Mouse (Mus musculus): ENCODE measurements at regions not wholly inside any gene's neighbourhood (a gene's known extent, or its start where the extent isn't known, plus 50 kb on each side); places are given as distances from the start of the nearest gene placed in this dataset.
"Not testable (repeated sequence)": the region's sequence is repeated elsewhere in the genome, so short reads cannot be mapped to it uniquely, and the experiment has no call there.

GRCm38 (mm10) chr2:116444163-116444562 is 378.5 kb upstream of the Meis2 start:
- no peak for DNase-seq

- DNase-seq = no peak
Observed at GRCm38 (mm10) chr2:116440252-116440651, 374.6 kb upstream of the Meis2 start.

- no peak for DNase-seq
Observed at GRCm38 (mm10) chr2:116433481-116433880, 367.8 kb upstream of the Meis2 start.

DNA sequence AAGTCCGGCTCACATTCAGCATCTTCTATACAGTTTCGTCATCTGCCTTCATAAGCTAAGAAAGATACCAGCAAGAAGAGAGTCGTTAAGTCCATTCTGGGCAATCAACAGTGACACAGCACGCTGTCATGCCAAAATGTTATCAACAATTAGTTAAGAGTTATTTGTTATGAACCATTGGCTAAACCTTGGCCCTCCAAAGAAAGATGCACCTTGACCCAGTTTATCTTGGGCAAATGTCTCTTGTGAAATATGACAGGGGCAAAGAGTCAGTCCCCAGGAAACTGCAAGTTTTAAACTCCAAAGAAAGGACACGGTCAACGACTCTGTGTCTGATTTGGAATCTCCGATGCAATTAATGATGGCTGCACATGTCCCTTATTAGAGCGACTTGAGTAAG is 358.5 kb upstream of the Meis2 start:
- no peak for DNase-seq

GRCm38 (mm10) chr2:116417428-116418195 is 352.0 kb upstream of the Meis2 start:
- DNase-seq = no peak

DNA sequence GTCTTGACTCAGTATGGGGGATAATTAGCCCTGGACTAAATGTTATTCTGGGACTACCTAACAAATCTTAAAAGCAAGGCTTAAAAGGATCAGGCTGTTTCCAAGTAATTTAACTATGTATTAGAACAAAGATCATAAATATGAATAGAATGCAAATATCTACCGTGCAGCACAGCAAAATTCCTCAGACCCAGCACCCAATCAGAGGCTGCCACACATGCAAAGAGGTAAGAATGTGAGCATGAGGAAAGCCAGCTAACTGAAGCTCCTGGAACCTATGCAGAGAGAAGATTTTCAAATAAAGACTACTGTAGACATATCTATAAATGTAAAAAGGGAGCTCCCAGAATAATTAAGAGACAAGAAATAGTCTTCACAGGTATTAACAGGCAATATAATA is 350.1 kb upstream of the Meis2 start:
- DNase-seq = no peak

- no peak for DNase-seq
Observed at GRCm38 (mm10) chr2:116402113-116402512, 336.5 kb upstream of the Meis2 start.

GRCm38 (mm10) chr2:116399966-116400365 is 334.3 kb upstream of the Meis2 start:
- no peak for DNase-seq

DNA sequence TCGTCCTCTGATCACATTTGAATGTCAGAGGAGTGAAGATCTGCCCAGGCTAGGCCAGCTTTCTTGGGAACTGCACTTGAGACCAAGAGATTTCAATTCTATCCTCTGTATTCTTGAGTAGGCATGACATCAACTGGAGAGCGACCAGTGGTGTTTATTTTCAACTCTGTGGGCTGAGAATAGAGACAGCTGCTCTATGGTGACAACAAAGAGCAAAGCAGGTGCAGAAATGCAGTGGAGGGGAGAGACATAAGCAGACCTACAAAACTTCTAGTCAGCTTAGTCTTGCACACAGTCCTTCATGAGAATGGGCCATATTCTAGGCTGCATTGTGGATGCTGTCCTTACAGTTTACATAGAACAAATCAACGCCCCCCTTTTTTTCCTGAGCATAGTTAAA is 303.2 kb upstream of the Meis2 start:
- DNase-seq = no peak

- DNase-seq = no peak
Observed at GRCm38 (mm10) chr2:116364136-116364535, 298.5 kb upstream of the Meis2 start.

DNA sequence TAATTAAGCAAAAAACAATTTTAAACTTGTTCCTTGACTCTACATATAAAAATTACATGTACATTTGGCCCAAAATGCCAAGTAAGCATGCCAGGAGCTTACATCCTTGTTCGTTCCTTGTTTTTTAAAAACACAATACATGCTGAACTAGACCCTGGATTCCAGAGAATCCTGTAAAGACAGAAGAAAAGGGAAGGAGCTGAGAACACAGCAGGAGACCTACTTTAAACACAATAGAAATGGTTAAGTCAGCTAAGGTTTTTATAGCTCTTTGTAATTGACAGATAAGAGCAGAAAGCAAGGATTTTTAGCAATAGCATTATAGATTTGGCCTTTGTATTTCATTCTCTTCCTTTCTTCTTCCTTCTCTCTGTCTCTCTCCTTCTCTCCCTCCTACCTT is 292.5 kb upstream of the Meis2 start:
- DNase-seq = no peak

- no peak for DNase-seq
Observed at GRCm38 (mm10) chr2:116348530-116348914, 282.9 kb upstream of the Meis2 start.

DNA sequence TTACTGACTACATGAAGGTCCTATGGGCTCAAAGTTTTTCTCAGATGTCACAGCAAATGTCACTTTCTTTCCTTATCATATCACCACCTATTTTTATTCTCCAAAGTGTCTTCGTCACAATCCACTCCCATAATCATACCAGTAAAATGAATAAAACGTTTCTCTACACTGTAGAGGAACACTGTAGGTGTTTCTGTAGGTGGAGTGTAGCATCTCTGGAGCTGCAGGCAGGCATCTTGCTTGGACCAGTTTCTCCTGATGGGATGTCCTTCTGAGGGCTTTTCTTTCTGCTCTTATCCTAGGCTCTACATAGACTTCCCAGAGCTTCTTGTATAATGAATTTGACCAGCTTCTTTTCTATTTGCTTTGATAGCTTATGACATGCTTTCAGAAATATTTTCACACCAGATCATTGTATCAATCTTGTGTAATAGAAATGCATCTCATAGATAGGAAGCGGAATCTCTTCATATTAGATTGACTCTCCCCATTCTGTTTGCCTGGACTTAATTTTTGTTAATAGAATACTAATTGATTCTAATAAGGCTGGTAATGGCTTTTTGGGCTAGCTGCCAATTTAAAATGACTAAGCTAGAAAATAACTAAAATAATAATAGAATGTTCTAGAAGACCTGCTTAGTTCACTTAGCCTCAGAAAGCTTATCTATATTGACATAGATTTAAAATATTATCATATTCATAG is 282.3 kb upstream of the Meis2 start:
- DNase-seq = no peak

- DNase-seq = no peak
Observed at GRCm38 (mm10) chr2:116331801-116332200, 266.2 kb upstream of the Meis2 start.

- no peak for DNase-seq
Observed at GRCm38 (mm10) chr2:116322039-116322770, 256.6 kb upstream of the Meis2 start.

DNA sequence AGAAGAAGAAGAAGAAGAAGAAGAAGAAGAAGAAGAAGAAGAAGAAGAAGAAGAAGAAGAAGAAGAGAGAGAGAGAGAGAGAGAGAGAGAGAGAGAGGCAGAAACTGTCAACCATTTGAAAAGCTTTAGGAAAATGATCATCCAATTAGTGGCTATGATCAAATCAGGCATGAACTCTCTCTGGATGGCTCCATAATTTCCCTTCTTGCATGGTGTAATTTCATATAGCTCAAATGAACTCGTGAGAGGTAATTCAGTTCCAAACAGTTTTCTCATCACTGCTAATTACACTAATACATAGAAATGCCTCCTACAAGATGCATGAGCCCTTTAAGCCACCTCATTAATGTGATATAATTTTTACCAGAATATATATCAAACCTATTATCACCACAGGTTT is 233.9 kb upstream of the Meis2 start:
- DNase-seq = no peak

- DNase-seq = no peak
Observed at GRCm38 (mm10) chr2:116289886-116290285, 224.2 kb upstream of the Meis2 start.

DNA sequence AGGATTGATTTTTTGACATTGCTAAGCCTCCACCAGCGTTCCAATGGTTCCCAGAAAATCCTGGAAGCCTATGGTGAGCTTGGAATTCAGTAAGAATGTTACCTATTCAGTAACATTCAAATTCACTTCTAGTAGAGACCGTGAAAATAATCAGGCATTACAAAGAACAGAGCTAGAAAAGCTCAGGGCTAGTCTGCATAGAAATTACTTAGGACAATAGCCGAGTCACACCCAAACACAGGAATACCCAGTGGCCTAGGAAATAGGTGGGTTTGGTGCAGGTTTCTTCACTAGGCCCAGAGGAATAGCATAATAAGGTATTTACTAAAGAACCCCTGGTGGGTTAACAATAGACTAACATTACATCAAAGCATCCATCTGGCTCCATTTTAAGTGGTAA is 177.6 kb upstream of the Meis2 start:
- not testable (repeated sequence) for DNase-seq

- DNase-seq = no peak
Observed at GRCm38 (mm10) chr2:116236731-116237130, 171.1 kb upstream of the Meis2 start.

DNA sequence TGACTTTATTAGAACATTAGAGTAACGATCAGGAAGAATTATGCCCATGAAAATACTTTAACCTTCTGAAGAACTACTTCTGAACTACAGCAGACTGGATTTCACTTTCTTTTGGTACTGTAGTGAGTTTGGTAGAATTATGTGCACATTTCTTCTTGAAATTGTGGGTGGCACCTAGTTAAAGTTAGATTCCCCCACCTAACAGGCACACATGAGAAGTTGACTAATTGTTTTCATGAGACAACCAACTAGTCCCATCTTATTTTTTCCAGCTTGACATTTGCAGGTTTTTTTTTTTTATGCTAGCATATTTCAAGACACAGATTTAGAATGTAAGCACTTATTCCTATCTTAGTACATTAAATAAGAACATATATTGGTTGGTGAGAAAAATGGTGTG is 167.2 kb upstream of the Meis2 start:
- DNase-seq = no peak

GRCm38 (mm10) chr2:116216418-116216817 is 150.8 kb upstream of the Meis2 start:
- peak; percentile 35 for DNase-seq

DNA sequence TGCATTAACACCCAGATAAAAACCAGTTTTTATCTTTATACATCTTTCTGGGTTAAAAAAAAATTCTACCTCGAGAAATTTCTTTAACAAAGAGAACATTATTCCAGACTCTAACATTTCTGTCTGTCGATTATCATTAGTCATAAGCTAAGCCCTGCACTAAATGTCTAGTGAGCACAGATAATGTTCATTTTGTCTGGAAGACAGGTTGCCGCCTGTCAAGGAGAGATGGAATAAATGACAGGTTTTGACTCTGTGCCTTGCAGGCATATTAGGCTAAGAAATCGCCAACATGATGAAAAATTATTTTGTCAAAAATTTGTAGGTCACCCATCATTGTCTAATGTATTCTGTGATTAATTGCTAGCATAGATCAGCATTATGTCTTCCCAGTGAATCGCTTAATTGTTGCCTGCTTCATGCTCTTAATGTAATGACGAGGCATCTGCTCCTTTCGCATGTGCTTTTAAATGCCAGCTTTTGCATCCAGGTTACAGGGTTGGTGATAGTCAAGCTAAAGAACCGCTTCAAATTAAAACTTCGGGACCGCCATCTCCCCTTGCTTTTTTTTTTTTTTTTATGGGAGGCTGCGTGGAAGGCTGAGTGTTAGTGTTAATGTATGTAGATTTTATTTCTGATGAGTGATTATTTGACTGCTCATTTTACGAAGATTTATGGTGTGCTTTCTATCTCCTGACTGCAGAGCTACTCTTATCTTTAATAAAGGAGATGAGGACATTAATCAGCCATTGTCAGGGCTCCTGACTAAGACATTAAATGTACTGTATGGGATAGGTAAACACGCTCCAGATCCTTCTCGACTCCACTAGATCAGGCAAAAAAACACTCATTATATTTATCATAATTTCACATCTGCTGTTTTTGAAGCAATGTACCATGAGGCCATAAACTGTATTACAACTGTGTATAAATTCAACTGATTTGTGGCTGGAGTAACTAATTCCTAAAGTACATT is 135.9 kb upstream of the Meis2 start:
- no peak for DNase-seq

GRCm38 (mm10) chr2:116200795-116201194 is 135.2 kb upstream of the Meis2 start:
- DNase-seq = no peak

Measured in kidney, adult 9 months (tissue).